Mouse (Mus musculus) erythroblast, adult 5-6 weeks (primary cell): ENCODE results near the gene Gse1. TPM values are rescaled to one million over a fixed set of nuclear protein-coding genes. Genes with fewer than 3 reads are reported as not detected.

ENCODE experiments used
- ATAC-seq: replicated peaks from 2 replicates; pipeline ENCODE4 v1.8.0; 2016; ENCODE audit warnings: moderate number of reproducible peaks, mild to moderate bottlenecking, moderate TSS enrichment, inconsistent platforms; ENCODE audit not compliant: poor library complexity, low FRiP score, severe bottlenecking
- total RNA-seq, 2 experiments: library from RNA; stranded (forward) in 1 of 2; stranded (reverse) in 1 of 2; fragments of 150-400 nt in 1 of 2; fragments of 200-764, 138-1000 nt in 1 of 2; gene quantifications; 2 replicates each; pipeline versions ENCODE4 v1.2.3 to v1.2.4; 2015 to 2017; ENCODE audit warnings: low replicate concordance in 2 of 2

Gene Gse1
- total RNA-seq, 2 experiments from 2014 or later, result 30.0 to 38.3 TPM

- peak; percentile 48 for ATAC-seq
These were observed 251.4 kb downstream of the Gse1 start for GRCm38 (mm10) chr8:120479691-120480090.

GRCm38 (mm10) chr8:120482015-120482689, 253.9 kb downstream of the Gse1 start:
- no peak for ATAC-seq

- no peak for ATAC-seq
These were observed 256.2 kb downstream of the Gse1 start for GRCm38 (mm10) chr8:120484460-120484859.

- ATAC-seq, result no peak
These were observed 256.9 kb downstream of the Gse1 start for GRCm38 (mm10) chr8:120485116-120485515.

- ATAC-seq, result peak; percentile 60
These were observed 257.6 kb downstream of the Gse1 start for GRCm38 (mm10) chr8:120485551-120486476.

- ATAC-seq, result peak; percentile 27
These were observed 258.5 kb downstream of the Gse1 start for GRCm38 (mm10) chr8:120486477-120487376.

GRCm38 (mm10) chr8:120487377-120487728, 259.1 kb downstream of the Gse1 start:
- ATAC-seq, result no peak

GRCm38 (mm10) chr8:120487729-120488510, 259.7 kb downstream of the Gse1 start:
- 0 out of 2 replicates have a peak, but pooled peaks have one; percentile 11 for ATAC-seq

GRCm38 (mm10) chr8:120488636-120489131, 260.4 kb downstream of the Gse1 start:
- no peak for ATAC-seq

- no peak for ATAC-seq
These were observed 261.0 kb downstream of the Gse1 start for GRCm38 (mm10) chr8:120489142-120489754.

GRCm38 (mm10) chr8:120489771-120490281, 261.6 kb downstream of the Gse1 start:
- ATAC-seq, result no peak

GRCm38 (mm10) chr8:120490354-120491141, 262.3 kb downstream of the Gse1 start:
- no peak for ATAC-seq

GRCm38 (mm10) chr8:120491166-120491793, 263.0 kb downstream of the Gse1 start:
- 0 out of 2 replicates have a peak, but pooled peaks have one; percentile 22 for ATAC-seq

- ATAC-seq, result 0 out of 2 replicates have a peak, but pooled peaks have one; percentile 0
These were observed 264.1 kb downstream of the Gse1 start for GRCm38 (mm10) chr8:120492193-120492880.

- 0 out of 2 replicates have a peak, but pooled peaks have one; percentile 7 for ATAC-seq
These were observed 264.6 kb downstream of the Gse1 start for GRCm38 (mm10) chr8:120492881-120493220.
